Mouse (Mus musculus) testis, adult 2 months (tissue): Measurements from ENCODE around the gene Trmt13. TPM values are rescaled to one million over a fixed set of nuclear protein-coding genes. Genes with fewer than 3 reads are reported as not detected.

Experiments
- H3K27ac ChIP-seq: fragments of 200-500 bp; 2 replicates; pipeline ENCODE4 v1.5.1; 2012; ENCODE audit warnings: low read depth, low read length; ENCODE audit not compliant: control insufficient read depth, insufficient read depth
- H3K27me3 ChIP-seq: fragments of 200-500 bp; 2 replicates; pipeline ENCODE4 v1.6.1; 2012; ENCODE audit warnings: mild to moderate bottlenecking, low read length, moderate library complexity; ENCODE audit not compliant: control insufficient read depth, insufficient read depth
- H3K36me3 ChIP-seq: fragments of 200-500 bp; 2 replicates; pipeline ENCODE4 v1.6.1; 2012; ENCODE audit warnings: mild to moderate bottlenecking, low read length; ENCODE audit not compliant: control insufficient read depth, insufficient read depth
- H3K4me1 ChIP-seq: fragments of 200-500 bp; 2 replicates; pipeline ENCODE4 v1.6.1; 2012; ENCODE audit warnings: low read length; ENCODE audit not compliant: control insufficient read depth, insufficient read depth
- H3K4me3 ChIP-seq: fragments of 200-500 bp; 2 replicates; pipeline ENCODE4 v1.5.1; 2012; ENCODE audit warnings: low read depth, mild to moderate bottlenecking, low read length, moderate library complexity, mixed read lengths; ENCODE audit not compliant: control insufficient read depth
- CTCF ChIP-seq: fragments of 200-500 bp; IDR thresholded peaks from 2 replicates; pipeline ENCODE4 v1.5.1; 2012; ENCODE audit warnings: low read depth, mild to moderate bottlenecking, inconsistent platforms, low read length, moderate library complexity; ENCODE audit not compliant: control insufficient read depth, insufficient read depth, insufficient replicate concordance
- POLR2A ChIP-seq: fragments of 200-500 bp; IDR thresholded peaks from 2 replicates; pipeline ENCODE4 v1.6.1; 2012; ENCODE audit warnings: low read depth, mild to moderate bottlenecking, inconsistent platforms, low read length, moderate library complexity; ENCODE audit not compliant: control insufficient read depth
- polyA plus RNA-seq: library from polyadenylated mRNA; depleted of rRNA; stranded (reverse); fragments of >200 nt; gene quantifications from 2 replicates; pipeline ENCODE4 v1.2.3, GENCODE M21; 2012

Trmt13 gene
- polyA plus RNA-seq, 1 experiment = 5.0 TPM

DNA sequence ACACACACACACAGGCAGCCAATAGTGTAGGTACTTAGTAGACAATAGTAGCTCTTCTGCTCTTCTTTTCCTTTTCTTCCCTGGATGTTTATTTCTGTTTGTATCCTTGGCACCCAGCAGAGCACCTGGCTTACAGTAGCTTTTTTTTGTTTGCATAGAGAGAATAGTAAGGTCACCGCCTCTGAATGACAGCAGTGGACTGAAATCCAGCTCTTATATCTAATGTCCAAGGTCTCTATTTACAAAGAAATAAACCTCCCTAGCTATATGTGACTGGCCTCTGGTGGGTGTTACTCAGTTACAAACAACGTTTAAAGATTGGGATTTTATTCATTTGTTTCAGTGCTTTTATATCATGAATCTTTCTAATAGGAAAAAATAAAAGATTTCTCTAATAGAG is 14.7 kb downstream of the Trmt13 start:
- Histone ChIP-seq H3K4me1 (no peaks in the 10 kb centered on the region), H3K27ac (no peak overlapping the region), H3K36me3 (no peaks in the 10 kb centered on the region), H3K4me3 (no peak overlapping the region), H3K27me3 (no peaks in the 10 kb centered on the region)
- TF ChIP-seq POLR2A = no peak
- TF ChIP-seq CTCF = no peak

DNA sequence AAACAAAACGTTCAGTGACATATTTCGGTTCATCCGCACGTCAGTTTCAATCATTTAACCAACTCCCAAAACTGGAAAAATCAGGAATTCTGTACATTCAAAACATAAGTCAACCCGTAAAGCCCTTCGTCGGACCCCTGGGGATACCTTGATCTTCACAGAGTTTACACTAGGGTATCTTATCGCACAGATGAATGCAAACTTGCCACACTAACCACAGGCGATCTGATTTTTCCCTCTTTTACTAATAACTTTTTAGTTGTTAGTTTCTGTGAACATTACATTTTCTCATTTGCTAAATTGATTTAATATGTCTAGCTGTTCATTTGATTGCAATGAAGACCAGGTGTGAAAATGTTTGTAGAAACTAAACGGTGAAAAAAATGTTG is 18.8 kb downstream of the Trmt13 start:
- H3K4me3 ChIP-seq = peak overlapping the region; percentile 99
- H3K27me3 ChIP-seq = no peaks in the 10 kb centered on the region
- H3K4me1 ChIP-seq = no peaks in the 10 kb centered on the region
- TF ChIP-seq POLR2A (no peak), CTCF (no peak)
- H3K36me3 ChIP-seq = no peaks in the 10 kb centered on the region
- peak overlapping the region; percentile 98 for H3K27ac ChIP-seq

DNA sequence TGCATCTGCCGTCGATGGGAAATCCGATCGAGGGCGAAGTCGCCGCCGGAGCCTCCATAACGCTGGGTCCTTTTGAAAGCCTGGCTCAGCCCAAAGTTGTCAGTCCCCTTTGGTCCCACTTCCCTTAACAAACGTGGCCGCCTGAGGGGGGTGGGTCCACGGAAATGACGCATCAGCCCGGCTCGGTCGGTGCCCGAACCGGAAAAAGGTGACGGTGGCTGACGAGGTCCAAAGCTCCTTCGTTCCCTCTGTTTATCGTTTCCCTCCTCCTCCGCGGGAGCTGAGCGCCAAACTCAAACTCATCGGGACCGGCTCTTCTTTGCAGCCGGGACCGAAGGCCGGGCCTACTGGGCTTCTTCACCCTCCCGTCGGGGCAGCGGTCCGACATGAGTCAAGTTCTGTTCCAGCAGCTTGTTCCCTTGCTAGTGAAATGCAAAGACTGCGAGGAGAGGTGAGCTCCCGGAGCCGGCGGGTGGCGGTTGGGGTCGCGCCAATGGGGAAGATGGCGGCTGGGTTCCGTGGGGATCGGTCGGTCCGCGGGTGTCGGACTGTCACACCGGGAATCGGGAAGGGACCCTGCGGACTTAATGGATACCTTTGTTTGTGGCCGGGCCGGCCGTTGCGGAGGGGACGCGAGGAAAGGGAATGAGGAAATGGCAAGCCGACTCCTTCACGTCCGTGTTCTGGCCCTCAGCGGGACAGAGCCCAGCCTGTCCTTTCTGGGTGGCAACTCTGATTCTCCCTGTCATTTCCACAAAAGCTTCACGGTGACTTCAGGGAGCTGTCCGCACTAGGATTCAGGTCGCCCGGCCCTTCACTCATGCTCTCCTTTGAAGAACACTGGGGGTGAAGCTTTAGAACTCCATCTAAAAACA is 19.4 kb downstream of the Trmt13 start, which contains the start of gene Sass6:
Gene Sass6 (plus strand): TSS at position 255 of the 875 bp plus-strand sequence.
- Histone ChIP-seq H3K4me3 (peak within 1 kb of the TSS; percentile 99), H3K27ac (peak within 1 kb of the TSS; percentile 98), H3K27me3 (no peaks in the 10 kb centered on the region), H3K4me1 (no peaks in the 10 kb centered on the region), H3K36me3 (no peaks in the 10 kb centered on the region; the same call in 1 of the 2 replicates)
- TF ChIP-seq CTCF (no peak), POLR2A (peak; percentile 88)

DNA sequence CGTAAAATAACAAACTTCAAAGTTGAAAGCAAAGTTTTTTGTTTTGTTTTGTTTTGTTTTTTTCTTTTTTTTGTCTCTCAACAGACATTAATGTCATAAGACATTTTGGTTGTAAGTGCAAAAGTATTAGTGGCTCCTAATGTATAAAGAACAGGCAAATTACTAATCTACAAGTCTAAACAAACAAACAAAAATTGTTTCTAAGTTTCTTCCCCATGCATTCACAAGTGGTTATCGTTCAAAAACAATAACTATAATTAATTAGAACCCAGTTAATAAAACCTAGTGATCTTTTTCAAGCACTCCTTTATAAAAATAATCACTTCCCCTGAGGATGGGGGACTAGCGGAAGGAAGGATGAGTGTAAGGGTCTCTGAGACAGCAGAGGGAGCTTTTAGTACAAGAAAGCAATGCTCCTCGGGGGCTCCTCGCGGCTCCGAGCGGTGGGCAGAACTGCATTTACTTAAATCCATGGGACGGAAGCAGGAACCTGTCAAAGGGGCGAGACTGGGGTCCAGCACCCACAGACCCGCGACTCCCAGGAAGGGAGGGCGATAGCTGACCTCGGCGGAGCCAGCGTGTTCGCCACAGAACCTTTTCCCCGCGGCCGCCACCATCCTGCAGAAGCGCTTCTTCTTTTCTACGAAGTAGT is 20.2 kb downstream of the Trmt13 start:
- H3K4me1 ChIP-seq = no peaks in the 10 kb centered on the region
- H3K27me3 ChIP-seq = no peaks in the 10 kb centered on the region
- peak overlapping the region; percentile 46 for H3K27ac ChIP-seq
- peak overlapping the region; percentile 99 for H3K4me3 ChIP-seq
- H3K36me3 ChIP-seq = peaks cover 2% of the 10 kb centered on the region
- TF ChIP-seq CTCF (no peak), POLR2A (no peak)

DNA sequence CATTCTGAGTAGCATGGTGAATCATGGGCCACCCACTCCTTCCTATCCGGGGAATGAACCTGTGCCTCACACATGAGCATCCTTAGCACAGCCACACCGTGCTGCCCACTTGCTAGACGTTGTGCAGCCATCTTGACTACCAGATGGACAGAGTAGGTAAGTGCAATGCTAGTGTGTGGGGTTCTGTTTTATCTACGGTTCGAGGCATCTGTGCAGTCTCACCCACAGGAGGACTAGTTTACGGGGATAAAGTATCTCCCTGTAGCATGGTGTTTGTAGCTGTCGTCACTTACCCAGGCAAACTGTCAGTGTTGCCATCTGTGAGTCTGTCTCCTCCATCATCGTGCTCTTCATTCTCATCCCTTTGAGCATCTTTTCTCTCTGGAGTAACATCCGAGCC is 32.2 kb downstream of the Trmt13 start:
- Histone ChIP-seq H3K36me3 (peaks cover 3% of the 10 kb centered on the region), H3K27me3 (no peaks in the 10 kb centered on the region), H3K27ac (no peak overlapping the region), H3K4me1 (no peaks in the 10 kb centered on the region), H3K4me3 (no peak overlapping the region)
- TF ChIP-seq CTCF = no peak
- no peak for TF ChIP-seq POLR2A

DNA sequence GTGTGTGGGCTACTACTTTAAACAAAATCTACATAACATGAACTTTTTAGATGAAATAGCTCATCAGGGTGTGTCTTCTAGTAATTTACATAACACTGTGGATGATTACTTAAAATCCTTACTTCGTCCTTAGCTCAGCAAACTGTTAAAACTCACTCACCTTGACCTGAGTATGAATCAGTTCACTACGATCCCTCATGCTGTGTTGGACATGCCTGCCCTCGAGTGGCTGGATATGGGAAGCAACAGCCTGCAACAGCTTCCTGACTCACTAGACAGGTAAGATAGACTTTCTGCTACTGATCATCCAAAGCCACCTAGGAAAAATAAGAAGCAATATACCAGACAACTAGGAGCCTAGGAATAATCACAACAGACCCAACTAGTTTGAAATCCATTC is 37.1 kb downstream of the Trmt13 start:
- Histone ChIP-seq H3K4me3 (no peak overlapping the region), H3K4me1 (no peaks in the 10 kb centered on the region)
- TF ChIP-seq CTCF (peak; percentile 19; the same call in 1 of the 2 replicates), POLR2A (no peak)

DNA sequence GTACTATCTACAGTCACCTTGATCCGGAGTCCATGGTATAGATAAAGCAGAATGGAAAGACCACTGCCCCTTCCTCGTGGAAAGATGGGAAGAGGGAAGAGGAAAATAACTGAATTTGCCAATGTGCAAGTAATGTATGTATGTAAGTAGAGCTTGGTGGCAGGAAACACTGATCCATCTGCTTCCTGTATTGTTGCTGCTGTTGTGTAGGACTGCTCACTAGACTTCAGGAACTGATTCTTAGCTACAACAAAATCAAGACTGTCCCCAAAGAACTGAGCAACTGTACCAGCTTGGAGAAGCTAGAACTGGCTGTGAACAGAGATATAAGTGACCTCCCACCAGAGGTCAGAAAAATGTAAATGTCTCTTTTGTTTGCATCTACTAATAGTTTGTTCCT is 43.8 kb downstream of the Trmt13 start:
- no peaks in the 10 kb centered on the region for H3K4me1 ChIP-seq
- no peak overlapping the region for H3K27ac ChIP-seq
- no peak overlapping the region for H3K4me3 ChIP-seq
- H3K27me3 ChIP-seq = no peaks in the 10 kb centered on the region
- TF ChIP-seq CTCF (no peak), POLR2A (no peak)
- H3K36me3 ChIP-seq = no peaks in the 10 kb centered on the region

More for the DNA sequence above, 37.1 kb downstream of the Trmt13 start:
- H3K27ac ChIP-seq = no peak overlapping the region
- H3K27me3 ChIP-seq = no peaks in the 10 kb centered on the region
- no peaks in the 10 kb centered on the region for H3K36me3 ChIP-seq
